Mouse (Mus musculus): ENCODE measurements at regions not wholly inside any gene's neighbourhood (a gene's known extent, or its start where the extent isn't known, plus 50 kb on each side); places are given as distances from the start of the nearest gene placed in this dataset.

- TF ChIP-seq CTCF (IDR thresholded peaks at IDR 0.05; ENCODE audit: extremely low read depth, insufficient read depth, low read length): no peak
- no peak for TF ChIP-seq POLR2A (IDR thresholded peaks at IDR 0.05; ENCODE audit: extremely low read depth, insufficient read depth, low read length)
These were observed 905.3 kb downstream of the Bcl11a start for GRCm38 (mm10) chr11:24983060-24983629.

Data from cortical plate, adult 2 months (tissue).